Mouse (Mus musculus): ENCODE results near the gene Tiam2. TPM values are rescaled to one million over a fixed set of nuclear protein-coding genes. Genes with fewer than 3 reads are reported as not detected.

The Tiam2 gene
- polyA plus RNA-seq, 1 experiment = 3.4 TPM

DNA sequence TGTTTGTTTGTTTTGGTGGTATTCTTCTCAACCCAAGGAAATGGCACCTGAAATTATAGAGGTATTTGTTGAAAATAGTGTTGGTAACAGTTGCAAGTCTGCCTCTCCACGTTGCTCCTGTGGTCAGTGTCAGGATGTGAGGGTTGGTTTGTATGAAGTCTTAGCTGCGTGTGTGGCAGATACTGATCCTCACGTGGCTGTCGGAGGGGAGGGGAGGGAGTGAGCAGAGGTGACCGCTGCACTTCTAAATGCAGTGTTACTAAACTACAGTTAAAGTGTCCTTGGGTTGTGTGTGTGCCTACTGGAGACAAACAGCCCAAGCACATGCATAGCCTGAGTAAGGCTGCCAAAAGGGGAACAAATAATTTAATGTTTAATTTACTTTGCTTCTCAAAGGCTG, 164.7 kb downstream of the Tiam2 start:
- H3K4me3 ChIP-seq (replicated peaks; ENCODE audit: control insufficient read depth, low read depth, low read length) = no peak overlapping the region
- 4% methylated on average over 5 of the region's 5 CpGs for WGBS

DNA sequence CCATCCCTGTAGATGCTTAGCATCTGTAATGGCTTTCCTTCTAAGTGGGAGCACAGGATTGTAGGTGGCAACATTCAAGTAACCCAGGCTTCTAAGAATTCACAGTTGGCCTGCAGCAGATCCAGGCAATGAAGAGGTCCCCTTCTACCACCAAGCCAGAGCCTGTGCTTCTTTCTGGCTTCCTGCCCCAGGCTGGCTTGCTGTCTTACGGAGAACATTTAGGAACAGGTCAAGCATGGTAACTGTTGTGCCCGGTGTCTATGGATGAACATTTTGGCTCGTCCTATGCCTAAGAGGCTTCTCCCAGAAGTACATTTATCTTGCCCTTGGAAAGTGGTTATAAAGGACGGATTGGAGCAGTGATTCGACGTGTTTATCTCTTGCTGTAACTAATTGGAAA, 165.3 kb downstream of the Tiam2 start:
- no peak for TF ChIP-seq POLR2A (IDR thresholded peaks at IDR 0.05; ENCODE audit: borderline replicate concordance, control insufficient read depth, low read depth, low read length)
- no peak for TF ChIP-seq CTCF (IDR thresholded peaks at IDR 0.05; ENCODE audit: control insufficient read depth, insufficient read depth, low read length)
- WGBS = 88% methylated on average over 6 of the region's 6 CpGs
- Histone ChIP-seq H3K4me3 (replicated peaks; ENCODE audit: control insufficient read depth, low read depth, low read length) (no peak overlapping the region), H3K27ac (ENCODE audit: control insufficient read depth, insufficient read depth, low read depth, low read length, poor library complexity) (no peak overlapping the region), H3K4me1 (ENCODE audit: control insufficient read depth, insufficient read depth, low read length) (peaks cover 4% of the 10 kb centered on the region; the same call in 1 of the 2 replicates)

More for the DNA sequence above, 164.7 kb downstream of the Tiam2 start:
- TF ChIP-seq CTCF (IDR thresholded peaks at IDR 0.05; ENCODE audit: control insufficient read depth, insufficient read depth, low read length) (no peak), POLR2A (IDR thresholded peaks at IDR 0.05; ENCODE audit: borderline replicate concordance, control insufficient read depth, low read depth, low read length) (no peak)
- H3K4me1 ChIP-seq (ENCODE audit: control insufficient read depth, insufficient read depth, low read length) = peaks cover 4% of the 10 kb centered on the region; the same call in 1 of the 2 replicates
- H3K27ac ChIP-seq (ENCODE audit: control insufficient read depth, insufficient read depth, low read depth, low read length, poor library complexity) = no peak overlapping the region

- TF ChIP-seq POLR2A (IDR thresholded peaks at IDR 0.05; ENCODE audit: borderline replicate concordance, control insufficient read depth, low read depth, low read length) (no peak), CTCF (IDR thresholded peaks at IDR 0.05; ENCODE audit: control insufficient read depth, insufficient read depth, low read length) (no peak)
- Histone ChIP-seq H3K4me1 (ENCODE audit: control insufficient read depth, insufficient read depth, low read length) (peaks cover 2% of the 10 kb centered on the region; the same call in 1 of the 2 replicates), H3K27ac (ENCODE audit: control insufficient read depth, insufficient read depth, low read depth, low read length, poor library complexity) (no peak overlapping the region), H3K4me3 (replicated peaks; ENCODE audit: control insufficient read depth, low read depth, low read length) (no peak overlapping the region)
- WGBS = 59% methylated on average over 2 of the region's 2 CpGs
Measured at GRCm38 (mm10) chr17:3495576-3495975, 169.2 kb downstream of the Tiam2 start.

DNA sequence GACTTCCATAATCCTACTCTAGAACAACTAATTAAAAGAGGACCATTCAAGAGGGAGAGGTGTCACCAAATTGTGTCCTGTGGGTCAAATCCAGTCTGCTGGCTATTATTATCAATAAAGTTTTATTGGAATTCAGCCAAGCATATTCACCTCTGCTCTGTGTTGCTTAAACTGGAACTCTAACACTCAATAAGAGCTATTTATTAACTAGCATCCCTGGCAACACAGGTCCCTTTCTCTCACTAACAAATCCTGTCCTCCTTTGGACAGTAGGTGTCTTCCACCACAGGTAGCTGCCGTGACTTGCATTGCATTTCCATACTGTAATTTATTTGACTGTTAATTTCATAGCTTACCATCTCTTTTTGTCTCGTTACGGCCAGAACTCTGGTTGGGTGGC, 169.7 kb downstream of the Tiam2 start:
- Histone ChIP-seq H3K4me1 (ENCODE audit: control insufficient read depth, insufficient read depth, low read length) (peaks cover under 1% of the 10 kb centered on the region; the same call in 1 of the 2 replicates), H3K4me3 (replicated peaks; ENCODE audit: control insufficient read depth, low read depth, low read length) (no peak overlapping the region), H3K27ac (ENCODE audit: control insufficient read depth, insufficient read depth, low read depth, low read length, poor library complexity) (no peak overlapping the region)
- 89% methylated on average over 3 of the region's 3 CpGs for WGBS
- TF ChIP-seq CTCF (IDR thresholded peaks at IDR 0.05; ENCODE audit: control insufficient read depth, insufficient read depth, low read length) = no peak
- TF ChIP-seq POLR2A (IDR thresholded peaks at IDR 0.05; ENCODE audit: borderline replicate concordance, control insufficient read depth, low read depth, low read length) = no peak

DNA sequence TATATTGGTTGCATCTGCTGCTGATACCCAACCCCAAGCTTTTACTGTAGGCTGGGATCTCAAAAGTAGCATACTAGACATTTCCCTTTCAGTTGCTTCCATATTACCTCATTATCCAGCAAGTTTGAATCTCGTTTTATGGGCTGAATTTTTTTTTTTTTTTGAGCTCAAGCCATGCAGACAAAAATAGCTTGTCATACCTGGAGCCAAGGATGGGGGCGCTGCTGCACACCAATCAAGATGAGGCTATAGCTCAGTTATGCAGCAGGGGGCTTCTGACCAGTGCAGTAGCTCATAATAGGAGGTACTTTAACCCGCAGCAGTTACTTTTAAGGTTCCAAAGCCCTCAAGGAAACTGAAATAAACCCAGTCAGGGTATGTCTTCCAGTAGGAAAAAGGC, 171.7 kb downstream of the Tiam2 start:
- H3K27ac ChIP-seq (ENCODE audit: control insufficient read depth, insufficient read depth, low read depth, low read length, poor library complexity) = no peak overlapping the region
- no peak overlapping the region for H3K4me3 ChIP-seq (replicated peaks; ENCODE audit: control insufficient read depth, low read depth, low read length)
- TF ChIP-seq CTCF (IDR thresholded peaks at IDR 0.05; ENCODE audit: control insufficient read depth, insufficient read depth, low read length) (peak; percentile 40; the same call in 1 of the 2 replicates), POLR2A (IDR thresholded peaks at IDR 0.05; ENCODE audit: borderline replicate concordance, control insufficient read depth, low read depth, low read length) (no peak)
- no peaks in the 10 kb centered on the region for H3K4me1 ChIP-seq (ENCODE audit: control insufficient read depth, insufficient read depth, low read length)
- 28% methylated on average over 3 of the region's 3 CpGs for WGBS

GRCm38 (mm10) chr17:3498580-3498979, 172.2 kb downstream of the Tiam2 start:
- H3K4me1 ChIP-seq (ENCODE audit: control insufficient read depth, insufficient read depth, low read length) = no peaks in the 10 kb centered on the region
- no peak overlapping the region for H3K4me3 ChIP-seq (replicated peaks; ENCODE audit: control insufficient read depth, low read depth, low read length)
- TF ChIP-seq CTCF (IDR thresholded peaks at IDR 0.05; ENCODE audit: control insufficient read depth, insufficient read depth, low read length) (no peak), POLR2A (IDR thresholded peaks at IDR 0.05; ENCODE audit: borderline replicate concordance, control insufficient read depth, low read depth, low read length) (no peak)
- 88% methylated on average over 3 of the region's 3 CpGs for WGBS
- H3K27ac ChIP-seq (ENCODE audit: control insufficient read depth, insufficient read depth, low read depth, low read length, poor library complexity) = no peak overlapping the region

DNA sequence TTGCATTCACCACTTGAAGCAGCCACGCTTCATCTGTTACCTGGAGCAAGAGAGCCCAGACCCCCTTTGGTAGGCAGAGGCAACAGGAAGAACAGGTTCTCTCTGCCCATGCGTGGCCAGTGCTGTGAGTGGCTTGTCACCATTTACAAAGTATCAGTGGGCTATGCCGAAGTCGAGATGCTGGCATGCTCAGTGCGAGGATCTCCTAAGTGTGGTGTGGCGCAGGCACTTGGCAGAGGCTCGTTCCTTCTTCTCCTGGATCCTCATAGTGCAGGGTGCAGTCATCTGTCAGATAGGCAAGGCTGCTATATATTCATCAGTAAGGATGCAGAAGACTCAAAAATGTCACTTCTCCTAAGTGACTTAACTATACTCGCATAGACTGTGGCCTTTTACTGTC, 173.1 kb downstream of the Tiam2 start:
- WGBS = 85% methylated on average over 8 of the region's 8 CpGs

GRCm38 (mm10) chr17:3500076-3500475, 173.7 kb downstream of the Tiam2 start:
- no peak for TF ChIP-seq CTCF (IDR thresholded peaks at IDR 0.05; ENCODE audit: control insufficient read depth, insufficient read depth, low read length)
- no peak for TF ChIP-seq POLR2A (IDR thresholded peaks at IDR 0.05; ENCODE audit: borderline replicate concordance, control insufficient read depth, low read depth, low read length)
- Histone ChIP-seq H3K4me3 (replicated peaks; ENCODE audit: control insufficient read depth, low read depth, low read length) (no peak overlapping the region), H3K27ac (ENCODE audit: control insufficient read depth, insufficient read depth, low read depth, low read length, poor library complexity) (no peak overlapping the region), H3K4me1 (ENCODE audit: control insufficient read depth, insufficient read depth, low read length) (no peaks in the 10 kb centered on the region)
- 88% methylated on average over 6 of the region's 6 CpGs for WGBS

More for the DNA sequence above, 173.1 kb downstream of the Tiam2 start:
- no peak overlapping the region for H3K4me3 ChIP-seq (replicated peaks; ENCODE audit: control insufficient read depth, low read depth, low read length)
- no peak for TF ChIP-seq POLR2A (IDR thresholded peaks at IDR 0.05; ENCODE audit: borderline replicate concordance, control insufficient read depth, low read depth, low read length)
- no peak for TF ChIP-seq CTCF (IDR thresholded peaks at IDR 0.05; ENCODE audit: control insufficient read depth, insufficient read depth, low read length)
- H3K4me1 ChIP-seq (ENCODE audit: control insufficient read depth, insufficient read depth, low read length) = no peaks in the 10 kb centered on the region
- H3K27ac ChIP-seq (ENCODE audit: control insufficient read depth, insufficient read depth, low read depth, low read length, poor library complexity) = no peak overlapping the region

DNA sequence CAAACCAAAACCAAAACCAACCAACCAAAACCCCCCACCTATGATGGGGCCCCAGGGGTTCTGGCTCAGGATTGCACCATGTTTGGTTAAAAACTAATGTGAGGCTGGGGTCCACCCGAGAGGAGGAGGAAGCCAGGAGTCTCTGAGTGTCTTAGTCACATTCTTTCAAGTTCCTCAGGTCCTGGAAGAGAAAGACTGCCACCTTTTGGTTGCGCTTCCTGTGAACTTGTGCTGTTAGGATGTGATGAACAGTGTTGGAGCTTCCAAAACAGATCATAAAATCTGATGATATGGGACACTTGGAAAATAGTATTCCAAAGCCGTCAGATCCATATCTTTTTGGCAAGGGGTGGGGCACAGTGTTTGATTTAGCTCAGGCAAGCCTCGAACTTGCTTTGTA, 174.6 kb downstream of the Tiam2 start:
- Histone ChIP-seq H3K4me3 (replicated peaks; ENCODE audit: control insufficient read depth, low read depth, low read length) (no peak overlapping the region), H3K27ac (ENCODE audit: control insufficient read depth, insufficient read depth, low read depth, low read length, poor library complexity) (no peak overlapping the region), H3K4me1 (ENCODE audit: control insufficient read depth, insufficient read depth, low read length) (no peaks in the 10 kb centered on the region)
- TF ChIP-seq CTCF (IDR thresholded peaks at IDR 0.05; ENCODE audit: control insufficient read depth, insufficient read depth, low read length) (no peak), POLR2A (IDR thresholded peaks at IDR 0.05; ENCODE audit: borderline replicate concordance, control insufficient read depth, low read depth, low read length) (no peak)
- 71% methylated on average over 4 of the region's 4 CpGs for WGBS

Measured in bone marrow, adult 2 months (tissue).